Mouse (Mus musculus): ENCODE measurements around the gene Gins2. TPM values are rescaled to one million over a fixed set of nuclear protein-coding genes. Genes with fewer than 3 reads are reported as not detected.
A peak's percentile ranks its signal among the peaks of the same experiment; 100 is the strongest.

Gins2 gene
- polyA plus RNA-seq, 1 experiment from 2014 or later, result 17.5 TPM

GRCm38 (mm10) chr8:120569939-120570715 lies 19.0 kb downstream of the Gins2 start:
- peak; percentile 90 for DNase-seq (ENCODE audit: low spot score)
- H3K4me2 ChIP-seq (replicated peaks), result no peak overlapping the region
- no peaks in the 10 kb centered on the region for H3K9me3 ChIP-seq (ENCODE audit: control insufficient read depth, low read length)
- no peak overlapping the region for H3K9ac ChIP-seq
- 58% methylated on average over 13 of the region's 13 CpGs for WGBS
- no peak overlapping the region for H3K4me3 ChIP-seq (replicated peaks; ENCODE audit: low read length)
- H3K4me1 ChIP-seq (replicated peaks; ENCODE audit: control insufficient read depth, insufficient read depth, low read length), result peaks cover 16% of the 10 kb centered on the region
- H3K27me3 ChIP-seq (ENCODE audit: control insufficient read depth, insufficient read depth, low read length), result no peaks in the 10 kb centered on the region
- no peak for ATAC-seq (ENCODE audit: low FRiP score)
- H3K27ac ChIP-seq, result no peak overlapping the region
- peaks cover 90% of the 10 kb centered on the region for H3K36me3 ChIP-seq (replicated peaks; ENCODE audit: control insufficient read depth, insufficient read depth)

- no peak for ATAC-seq (ENCODE audit: low FRiP score)
- Histone ChIP-seq H3K4me3 (replicated peaks; ENCODE audit: low read length) (no peak overlapping the region), H3K4me2 (replicated peaks) (no peak overlapping the region), H3K36me3 (replicated peaks; ENCODE audit: control insufficient read depth, insufficient read depth) (peaks cover 80% of the 10 kb centered on the region), H3K9me3 (ENCODE audit: control insufficient read depth, low read length) (no peaks in the 10 kb centered on the region), H3K27ac (no peak overlapping the region), H3K27me3 (ENCODE audit: control insufficient read depth, insufficient read depth, low read length) (no peaks in the 10 kb centered on the region), H3K9ac (no peak overlapping the region), H3K4me1 (replicated peaks; ENCODE audit: control insufficient read depth, insufficient read depth, low read length) (peaks cover 25% of the 10 kb centered on the region)
- WGBS, result 97% methylated on average over 14 of the region's 17 CpGs
- no peak for DNase-seq (ENCODE audit: low spot score)
Observed at GRCm38 (mm10) chr8:120569123-120569522, 20.0 kb downstream of the Gins2 start.

GRCm38 (mm10) chr8:120568164-120568798 lies 20.8 kb downstream of the Gins2 start:
- no peak overlapping the region for H3K27ac ChIP-seq
- WGBS, result 96% methylated on average over 37 of the region's 37 CpGs
- H3K36me3 ChIP-seq (replicated peaks; ENCODE audit: control insufficient read depth, insufficient read depth), result peaks cover 71% of the 10 kb centered on the region
- H3K4me3 ChIP-seq (replicated peaks; ENCODE audit: low read length), result no peak overlapping the region
- H3K27me3 ChIP-seq (ENCODE audit: control insufficient read depth, insufficient read depth, low read length), result no peaks in the 10 kb centered on the region
- no peaks in the 10 kb centered on the region for H3K9me3 ChIP-seq (ENCODE audit: control insufficient read depth, low read length)
- H3K9ac ChIP-seq, result no peak overlapping the region
- DNase-seq (ENCODE audit: low spot score) (no peak), ATAC-seq (ENCODE audit: low FRiP score) (no peak)
- H3K4me2 ChIP-seq (replicated peaks), result no peak overlapping the region
- peaks cover 34% of the 10 kb centered on the region for H3K4me1 ChIP-seq (replicated peaks; ENCODE audit: control insufficient read depth, insufficient read depth, low read length)

DNA sequence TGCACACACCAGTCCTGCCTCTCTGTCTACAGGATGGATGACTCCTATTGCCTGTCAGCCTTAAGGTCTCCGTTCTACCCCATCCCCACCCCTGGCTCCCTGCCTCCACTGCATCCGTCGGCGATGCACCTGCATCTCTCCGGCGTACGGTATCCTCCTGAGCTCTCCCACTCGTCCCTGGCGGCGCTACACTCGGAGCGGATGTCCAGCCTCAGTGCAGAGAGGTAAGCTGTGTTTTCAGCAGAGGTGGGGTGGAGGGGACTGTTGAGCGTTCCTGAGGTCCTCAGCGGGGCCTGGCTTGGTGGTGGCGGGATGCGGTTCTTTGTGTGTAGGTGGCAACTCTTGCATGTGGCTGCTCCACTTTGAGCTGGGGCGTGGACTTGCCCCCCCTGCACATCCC lies 21.4 kb downstream of the Gins2 start:
- 96% methylated on average over 17 of the region's 17 CpGs for WGBS
- H3K36me3 ChIP-seq (replicated peaks; ENCODE audit: control insufficient read depth, insufficient read depth), result peaks cover 66% of the 10 kb centered on the region
- peaks cover 39% of the 10 kb centered on the region for H3K4me1 ChIP-seq (replicated peaks; ENCODE audit: control insufficient read depth, insufficient read depth, low read length)

GRCm38 (mm10) chr8:120566681-120567080 lies 22.4 kb downstream of the Gins2 start:
- peaks cover 49% of the 10 kb centered on the region for H3K4me1 ChIP-seq (replicated peaks; ENCODE audit: control insufficient read depth, insufficient read depth, low read length)
- 75% methylated on average over 8 of the region's 8 CpGs for WGBS
- no peak for ATAC-seq (ENCODE audit: low FRiP score)

More for the DNA sequence above, 21.4 kb downstream of the Gins2 start:
- H3K27me3 ChIP-seq (ENCODE audit: control insufficient read depth, insufficient read depth, low read length), result no peaks in the 10 kb centered on the region
- no peak overlapping the region for H3K9ac ChIP-seq
- ATAC-seq (ENCODE audit: low FRiP score), result no peak
- H3K27ac ChIP-seq, result no peak overlapping the region
- DNase-seq (ENCODE audit: low spot score), result no peak
- H3K9me3 ChIP-seq (ENCODE audit: control insufficient read depth, low read length), result no peaks in the 10 kb centered on the region
- H3K4me2 ChIP-seq (replicated peaks), result no peak overlapping the region
- no peak overlapping the region for H3K4me3 ChIP-seq (replicated peaks; ENCODE audit: low read length)

GRCm38 (mm10) chr8:120565151-120565711 lies 23.9 kb downstream of the Gins2 start:
- WGBS, result 11% methylated on average over 7 of the region's 7 CpGs
- peaks cover 60% of the 10 kb centered on the region for H3K4me1 ChIP-seq (replicated peaks; ENCODE audit: control insufficient read depth, insufficient read depth, low read length)
- peaks cover 41% of the 10 kb centered on the region for H3K36me3 ChIP-seq (replicated peaks; ENCODE audit: control insufficient read depth, insufficient read depth)
- H3K9ac ChIP-seq, result peak overlapping the region; percentile 28; the same call in 1 of the 2 replicates
- peak overlapping the region; percentile 64 for H3K27ac ChIP-seq
- H3K4me2 ChIP-seq (replicated peaks), result no peak overlapping the region
- H3K27me3 ChIP-seq (ENCODE audit: control insufficient read depth, insufficient read depth, low read length), result no peaks in the 10 kb centered on the region
- no peak overlapping the region for H3K4me3 ChIP-seq (replicated peaks; ENCODE audit: low read length)
- DNase-seq (ENCODE audit: low spot score) (no peak), ATAC-seq (ENCODE audit: low FRiP score) (no peak; the same call in 1 of the 2 replicates)
- H3K9me3 ChIP-seq (ENCODE audit: control insufficient read depth, low read length), result no peaks in the 10 kb centered on the region

More at GRCm38 (mm10) chr8:120566681-120567080, 22.4 kb downstream of the Gins2 start:
- Histone ChIP-seq H3K27ac (no peak overlapping the region), H3K9ac (no peak overlapping the region), H3K9me3 (ENCODE audit: control insufficient read depth, low read length) (no peaks in the 10 kb centered on the region), H3K4me3 (replicated peaks; ENCODE audit: low read length) (no peak overlapping the region), H3K4me2 (replicated peaks) (no peak overlapping the region), H3K27me3 (ENCODE audit: control insufficient read depth, insufficient read depth, low read length) (no peaks in the 10 kb centered on the region), H3K36me3 (replicated peaks; ENCODE audit: control insufficient read depth, insufficient read depth) (peaks cover 55% of the 10 kb centered on the region)
- no peak for DNase-seq (ENCODE audit: low spot score)

- ATAC-seq (ENCODE audit: low FRiP score) (peak; percentile 44; the same call in 1 of the 2 replicates), DNase-seq (ENCODE audit: low spot score) (peak; percentile 79)
- WGBS, result 13% methylated on average over 20 of the region's 20 CpGs
- Histone ChIP-seq H3K4me3 (replicated peaks; ENCODE audit: low read length) (no peak overlapping the region), H3K9me3 (ENCODE audit: control insufficient read depth, low read length) (no peaks in the 10 kb centered on the region), H3K9ac (0 out of 2 replicates have a peak overlapping the region, but pooled peaks have one; percentile 26), H3K27ac (peak overlapping the region; percentile 64), H3K4me2 (replicated peaks) (peak overlapping the region; percentile 23), H3K4me1 (replicated peaks; ENCODE audit: control insufficient read depth, insufficient read depth, low read length) (peaks cover 71% of the 10 kb centered on the region), H3K27me3 (ENCODE audit: control insufficient read depth, insufficient read depth, low read length) (no peaks in the 10 kb centered on the region), H3K36me3 (replicated peaks; ENCODE audit: control insufficient read depth, insufficient read depth) (peaks cover 31% of the 10 kb centered on the region)
Observed at GRCm38 (mm10) chr8:120563851-120564837, 25.0 kb downstream of the Gins2 start.

DNA sequence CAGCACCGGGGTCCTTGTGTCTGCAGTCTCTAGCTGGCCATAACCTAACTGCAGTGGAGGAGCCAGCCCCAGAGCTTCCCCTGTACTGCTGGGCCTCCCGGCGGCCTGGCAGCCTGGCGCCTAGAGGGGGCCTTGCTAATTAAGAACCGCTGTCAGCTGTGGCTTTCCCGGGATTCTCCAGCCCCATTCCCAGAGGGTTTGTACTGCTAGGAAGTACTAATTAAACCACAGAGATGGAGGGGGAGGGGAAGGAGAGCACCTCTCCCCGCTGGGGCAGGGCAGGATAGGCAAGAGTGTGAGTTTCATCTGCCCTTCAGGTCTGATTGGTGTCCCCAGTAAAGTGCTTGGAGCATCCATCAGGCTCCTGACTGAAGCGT lies 25.8 kb downstream of the Gins2 start:
- no peak; the same call in 1 of the 2 replicates for ATAC-seq (ENCODE audit: low FRiP score)
- no peak overlapping the region for H3K9ac ChIP-seq
- H3K27me3 ChIP-seq (ENCODE audit: control insufficient read depth, insufficient read depth, low read length), result no peaks in the 10 kb centered on the region
- peaks cover 79% of the 10 kb centered on the region for H3K4me1 ChIP-seq (replicated peaks; ENCODE audit: control insufficient read depth, insufficient read depth, low read length)
- no peaks in the 10 kb centered on the region for H3K9me3 ChIP-seq (ENCODE audit: control insufficient read depth, low read length)
- no peak overlapping the region for H3K4me2 ChIP-seq (replicated peaks)
- H3K36me3 ChIP-seq (replicated peaks; ENCODE audit: control insufficient read depth, insufficient read depth), result peaks cover 23% of the 10 kb centered on the region
- DNase-seq (ENCODE audit: low spot score), result peak; percentile 62
- no peak overlapping the region for H3K4me3 ChIP-seq (replicated peaks; ENCODE audit: low read length)
- peak overlapping the region; percentile 64 for H3K27ac ChIP-seq
- WGBS, result 9% methylated on average over 8 of the region's 8 CpGs
